Mouse (Mus musculus) urinary bladder, adult 2 months (tissue): Measurements from ENCODE around the gene Mansc4. TPM values are rescaled to one million over a fixed set of nuclear protein-coding genes. Genes with fewer than 3 reads are reported as not detected.
A peak's percentile ranks its signal among the peaks of the same experiment; 100 is the strongest.

ENCODE experiments used
- DNase-seq: peaks from one replicate; pipeline ENCODE4 v3.0.0; 2022; ENCODE audit warnings: low spot score
- polyA plus RNA-seq: library from polyadenylated mRNA; depleted of rRNA; stranded (reverse); fragments of >200 nt; gene quantifications from 2 replicates; pipeline ENCODE4 v1.2.3, GENCODE M21; 2012

Gene Mansc4
- polyA plus RNA-seq, 1 experiment, result 4.3 TPM

DNA sequence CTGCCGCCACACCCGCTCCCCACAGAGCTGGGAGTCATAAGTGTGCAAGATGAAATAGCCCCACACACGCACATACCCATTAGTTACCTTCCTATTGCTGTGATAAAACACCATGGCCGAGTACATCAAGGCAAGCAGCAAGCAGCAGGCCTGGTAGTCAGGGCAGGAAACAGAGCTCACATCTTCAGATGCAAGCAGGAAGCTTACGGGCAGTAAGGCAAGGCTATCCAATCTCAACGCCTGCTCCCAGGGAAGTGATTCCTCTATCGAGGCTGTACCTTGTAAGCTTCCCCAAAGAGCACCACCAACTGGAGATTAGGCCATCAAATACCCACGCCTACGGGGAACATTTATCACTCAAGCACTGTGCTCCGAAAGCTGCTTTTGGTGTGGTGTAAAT is 6.9 kb downstream of the Mansc4 start:
- DNase-seq, result no peak

DNA sequence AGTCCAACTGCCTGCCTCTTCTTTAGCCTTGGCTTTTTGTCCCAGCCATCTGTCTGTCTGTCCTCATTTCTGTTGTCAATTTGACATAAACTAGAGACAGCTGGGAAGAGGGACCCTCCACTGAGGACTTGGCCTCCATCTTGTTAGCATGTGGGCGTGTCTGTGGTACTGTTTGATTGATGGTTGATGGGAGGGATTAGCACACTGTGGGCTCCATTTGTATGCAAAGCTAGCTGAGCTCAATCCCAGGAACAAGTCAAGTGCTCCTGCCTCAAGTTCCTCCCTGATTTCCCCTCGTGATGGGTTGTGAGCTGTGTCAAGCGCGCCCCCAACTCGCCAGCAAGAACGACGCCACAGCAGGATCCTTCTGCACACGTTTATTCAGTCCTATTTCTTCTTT is 10.0 kb downstream of the Mansc4 start:
- DNase-seq, result no peak

GRCm38 (mm10) chr6:147075808-147076387 is 10.9 kb downstream of the Mansc4 start:
- no peak for DNase-seq

DNA sequence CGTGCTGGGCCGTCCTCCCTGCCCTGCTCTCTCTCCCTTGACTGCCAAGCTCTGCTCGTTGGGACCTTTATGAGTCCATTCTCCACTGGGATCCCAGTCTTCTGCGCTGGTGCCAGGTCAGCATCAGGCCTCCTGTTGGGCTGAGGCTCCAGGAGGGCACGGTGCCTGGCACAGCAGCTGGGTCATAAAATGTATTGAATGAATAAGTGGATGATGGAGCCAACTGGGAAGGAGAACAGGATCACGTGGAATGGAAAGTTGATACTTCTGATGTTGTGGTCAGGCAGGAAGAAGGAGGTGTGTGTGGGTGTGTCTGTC is 21.9 kb downstream of the Mansc4 start:
- DNase-seq, result no peak

GRCm38 (mm10) chr6:147064226-147064943 is 22.4 kb downstream of the Mansc4 start:
- DNase-seq, result no peak

- no peak for DNase-seq
Measured at GRCm38 (mm10) chr6:147062694-147063093, 24.1 kb downstream of the Mansc4 start.

DNA sequence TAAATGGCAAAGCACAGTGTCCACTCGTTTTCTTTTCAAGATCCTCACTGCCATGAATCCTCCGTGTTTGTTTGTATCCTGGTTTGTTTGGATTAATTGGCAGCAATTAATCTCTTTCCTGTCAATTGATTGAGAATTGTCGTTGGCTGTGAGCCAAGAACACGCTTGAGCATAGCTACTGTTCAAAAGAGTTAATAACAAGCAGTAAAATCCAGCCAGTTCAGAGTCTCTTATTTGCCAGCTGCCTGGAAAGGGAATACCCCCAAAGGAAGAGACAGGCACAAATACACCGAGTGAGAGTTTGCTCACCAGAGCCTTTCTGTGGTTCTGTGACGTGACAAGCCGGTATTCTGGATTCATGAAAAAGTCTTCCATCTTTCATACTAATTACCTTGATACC is 24.8 kb downstream of the Mansc4 start:
- DNase-seq, result no peak

DNA sequence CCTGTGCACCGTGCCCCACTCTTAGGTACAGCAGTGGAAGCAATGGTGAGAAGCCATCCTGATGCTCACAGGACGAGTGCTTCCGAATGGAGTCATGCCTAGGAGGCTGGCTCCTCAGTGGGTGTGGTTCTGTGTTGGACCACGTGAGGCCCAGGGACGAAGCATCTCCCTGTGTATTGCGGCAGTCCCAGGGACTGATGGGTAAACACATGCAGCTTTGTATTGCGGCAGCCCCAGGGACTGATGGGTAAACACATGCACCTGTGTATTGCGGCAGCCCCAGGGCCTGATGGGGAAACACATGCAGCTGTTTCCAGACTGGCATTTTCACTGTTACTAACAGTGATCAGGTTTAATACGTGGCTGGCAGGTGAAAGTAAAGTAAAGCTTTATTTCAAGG is 25.2 kb downstream of the Mansc4 start:
- no peak for DNase-seq

- DNase-seq, result no peak
Measured at GRCm38 (mm10) chr6:147059326-147059725, 27.5 kb downstream of the Mansc4 start.

GRCm38 (mm10) chr6:147055374-147055977 is 31.4 kb downstream of the Mansc4 start:
- no peak for DNase-seq

DNA sequence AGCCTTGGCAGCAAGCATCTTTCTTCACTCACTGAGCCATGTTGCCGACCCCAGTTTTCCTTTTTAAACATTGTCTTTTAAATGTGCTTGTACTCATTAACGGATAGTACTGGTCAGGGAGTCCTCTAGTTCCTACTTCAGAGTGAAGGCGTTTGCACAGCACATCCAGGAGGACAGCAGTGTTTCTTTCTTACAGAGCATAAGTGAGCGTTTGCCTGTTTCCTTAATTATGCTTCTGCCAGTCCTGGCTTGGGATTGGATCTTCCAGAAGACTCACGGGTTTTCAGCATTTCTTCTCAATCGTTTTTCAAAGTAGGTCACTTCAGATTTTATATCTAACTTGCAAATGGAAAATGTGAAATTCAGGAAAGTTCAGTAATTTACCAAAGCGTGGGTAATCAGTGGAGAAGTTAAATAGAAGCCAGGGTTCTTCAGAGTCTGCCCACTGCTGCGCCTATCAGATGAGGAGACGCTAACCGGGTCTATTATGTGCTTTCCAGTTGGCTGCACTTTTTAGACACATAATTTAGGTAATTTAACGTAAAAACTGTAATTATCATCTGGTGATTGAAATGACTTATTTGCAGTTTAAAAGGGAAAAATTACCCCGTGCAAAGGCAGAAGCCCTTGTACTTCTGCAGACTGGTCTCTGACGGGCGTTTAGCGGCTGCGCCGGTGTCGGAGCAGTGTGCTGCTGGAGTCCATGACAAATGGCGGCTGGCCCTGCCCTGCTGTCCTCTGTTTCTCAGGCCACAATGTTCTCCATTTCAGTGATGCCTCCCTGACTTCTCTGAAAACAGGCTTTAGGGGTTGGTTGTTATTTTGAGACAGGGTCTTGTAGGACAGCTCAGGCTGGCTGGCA is 32.8 kb downstream of the Mansc4 start:
- no peak for DNase-seq

- DNase-seq, result no peak
Measured at GRCm38 (mm10) chr6:147052440-147052839, 34.4 kb downstream of the Mansc4 start.

DNA sequence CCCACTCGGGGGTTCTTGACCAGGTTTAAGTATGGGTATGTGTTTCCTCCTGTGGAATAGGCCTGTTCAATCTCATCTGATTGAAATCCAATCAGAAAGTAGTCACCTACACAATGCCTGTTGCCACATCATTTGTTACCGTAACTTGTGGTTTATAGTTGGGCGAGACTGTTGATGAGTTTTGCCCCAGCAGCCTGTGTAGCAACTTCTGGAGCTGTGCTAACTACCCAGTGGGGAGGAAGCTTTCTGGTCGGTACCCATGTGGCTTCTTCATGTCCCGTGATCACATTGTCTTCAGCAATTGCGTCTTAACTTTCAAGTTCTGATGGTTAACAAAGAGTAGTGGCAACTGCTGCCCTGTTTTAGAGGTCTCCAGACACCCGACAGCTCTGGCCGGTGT is 35.2 kb downstream of the Mansc4 start:
- no peak for DNase-seq

DNA sequence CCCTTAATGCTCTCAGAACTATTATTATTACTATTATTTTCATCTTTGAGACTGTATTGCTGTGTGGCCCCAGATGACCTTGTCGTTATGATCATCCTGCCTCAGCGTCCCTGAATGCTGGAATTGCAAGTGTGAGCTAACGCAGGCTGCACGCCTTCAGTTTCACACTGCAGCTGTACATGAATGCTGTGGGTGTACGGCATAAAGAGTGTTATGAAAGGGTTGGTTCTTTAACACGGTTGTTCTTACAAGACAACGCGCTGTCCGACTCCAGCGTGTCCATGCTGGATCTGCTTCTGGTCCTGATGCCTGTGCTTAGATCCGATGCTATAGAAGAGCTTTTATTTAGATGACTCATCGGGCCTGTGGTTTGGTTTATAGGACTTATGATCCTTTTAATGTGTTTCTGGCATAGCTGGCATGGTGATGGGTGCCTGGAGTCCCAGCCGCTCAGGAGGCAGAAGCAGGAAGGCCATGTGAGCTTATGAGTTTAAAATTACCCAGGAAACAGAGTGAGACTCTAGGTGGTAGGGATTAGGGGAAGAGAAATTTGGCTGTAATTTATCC is 37.5 kb downstream of the Mansc4 start:
- DNase-seq, result no peak

GRCm38 (mm10) chr6:147043633-147044032 is 43.2 kb downstream of the Mansc4 start:
- no peak for DNase-seq

DNA sequence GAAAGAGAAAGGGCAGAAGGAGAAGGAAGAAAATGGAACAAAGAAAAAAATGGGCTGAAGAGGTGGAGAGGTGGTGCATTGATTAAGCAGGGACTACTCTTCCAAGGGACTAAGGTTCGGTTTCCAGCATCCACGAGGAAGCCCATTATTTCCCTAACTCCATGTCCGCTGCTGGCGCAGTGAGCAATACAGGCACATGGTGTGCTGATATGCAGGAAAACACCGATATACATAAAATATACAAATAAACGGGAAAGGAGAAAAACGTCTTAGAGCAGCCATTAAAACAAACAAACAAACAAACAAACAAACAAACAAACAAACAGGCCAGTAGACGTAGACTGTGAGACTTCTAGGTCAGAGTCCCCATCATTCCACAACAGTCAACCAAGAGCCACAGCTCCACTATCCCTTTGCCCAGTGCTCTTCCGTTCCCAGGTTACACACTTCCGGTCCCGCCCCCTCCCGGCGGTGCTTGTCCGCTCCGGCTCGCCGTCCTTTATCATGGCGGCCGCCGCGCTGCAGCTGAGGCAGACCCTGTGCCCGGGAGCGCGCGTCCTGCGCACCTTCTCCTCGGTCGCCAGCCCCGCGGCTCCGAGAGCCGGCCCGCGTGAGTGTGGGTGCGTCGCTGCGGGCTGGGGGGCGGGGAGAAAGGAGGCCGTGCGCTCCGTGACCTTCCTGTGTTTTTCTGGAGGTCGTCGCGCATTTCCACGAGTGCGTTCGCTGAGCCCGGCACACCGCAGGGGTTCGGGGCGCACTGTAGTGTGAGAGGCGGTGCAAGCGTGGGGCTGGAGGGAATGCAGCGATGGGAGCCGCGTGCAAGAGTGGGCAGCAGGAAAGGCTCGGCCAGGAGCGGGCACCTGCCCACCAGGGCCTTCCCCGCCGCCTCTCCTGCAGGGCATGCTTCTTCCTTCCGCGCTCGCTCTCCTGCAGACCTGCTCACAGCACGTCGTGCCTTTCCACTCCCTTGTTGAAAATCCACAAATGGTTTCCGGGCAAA is 44.2 kb downstream of the Mansc4 start, which contains the start of gene Mrps35:
Gene Mrps35, plus strand, starts transcription at position 474 of the 1,000 bp plus-strand sequence.
- DNase-seq, result peak; percentile 81

DNA sequence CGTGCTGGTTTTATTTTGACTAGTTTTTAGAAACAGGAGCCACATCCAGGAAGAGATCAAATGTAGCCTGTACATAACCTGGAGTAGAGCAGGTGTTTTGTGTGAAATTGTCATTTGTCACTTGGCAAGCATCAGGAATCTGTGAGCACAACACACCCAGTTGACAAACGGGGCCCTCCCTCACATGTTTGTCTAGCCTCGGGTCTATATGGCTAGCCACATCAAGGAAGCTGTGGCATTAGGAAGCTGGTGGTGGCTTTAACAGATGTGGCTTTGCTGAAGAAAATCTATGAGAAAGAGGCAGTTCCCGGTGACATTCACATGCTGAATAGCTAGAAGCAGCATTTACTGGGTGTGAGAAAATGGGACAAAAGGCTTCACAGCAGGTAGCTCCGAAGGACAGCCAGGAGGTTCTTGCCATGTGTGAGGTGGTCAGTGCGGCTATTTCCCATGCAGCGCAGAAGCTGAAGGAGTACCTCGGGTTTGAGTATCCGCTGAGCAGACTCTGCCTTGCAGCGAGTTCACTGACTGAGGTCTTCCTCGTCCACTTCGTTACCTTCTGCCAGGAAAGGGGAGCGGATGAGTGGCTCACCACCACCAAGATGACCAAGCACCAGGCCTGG is 54.4 kb downstream of the Mansc4 start, which contains the start of gene Rep15:
Gene Rep15, plus strand, starts transcription at position 282 of the 623 bp plus-strand sequence.
- no peak for DNase-seq

- DNase-seq, result no peak
Measured at GRCm38 (mm10) chr6:147030096-147030885, 56.5 kb downstream of the Mansc4 start.

DNA sequence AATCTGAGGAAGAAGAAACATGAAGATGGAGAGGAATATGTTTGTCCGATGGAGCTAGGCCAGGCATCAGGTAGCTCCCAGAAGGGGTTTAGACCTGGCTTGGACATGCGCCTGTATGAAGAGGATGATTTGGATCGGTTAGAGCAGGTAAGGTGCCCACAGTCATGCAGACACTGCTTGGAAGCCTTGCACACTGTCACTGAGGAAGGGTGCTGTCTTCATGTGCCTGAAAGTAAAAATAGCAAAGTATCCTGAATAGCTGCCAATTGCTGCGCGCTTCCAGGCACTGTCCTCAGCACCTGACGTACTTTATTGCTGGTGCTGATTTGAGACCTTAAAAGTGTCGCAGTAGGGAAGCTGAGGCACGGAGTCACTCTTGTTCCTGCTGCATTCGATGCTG is 57.2 kb downstream of the Mansc4 start:
- no peak for DNase-seq
